Mouse (Mus musculus): ENCODE measurements around the gene Tchp.

- TF ChIP-seq CTCF (IDR thresholded peaks at IDR 0.05; ENCODE audit: insufficient read depth, low read depth, low read length), result no peak
- TF ChIP-seq POLR2A (IDR thresholded peaks at IDR 0.05; ENCODE audit: insufficient read depth, low read depth, low read length), result no peak
Observed at GRCm38 (mm10) chr5:114737090-114737887, 29.7 kb downstream of the Tchp start.
